Mouse (Mus musculus) ES-Bruce4 (cell line): ENCODE results near the gene Nedd4.

Experiments
- CTCF ChIP-seq: IDR thresholded peaks from one replicate; pipeline ENCODE4 v1.8.1; 2011; ENCODE audit warnings: low read depth, low read length
- EP300 ChIP-seq: IDR thresholded peaks from 2 replicates; pipeline ENCODE4 v1.6.1; 2011; ENCODE audit warnings: low read depth, low read length; ENCODE audit not compliant: insufficient read depth
- POLR2A ChIP-seq: IDR thresholded peaks from one replicate; pipeline ENCODE4 v1.8.1; 2011; ENCODE audit warnings: low read length; ENCODE audit not compliant: insufficient read depth

DNA sequence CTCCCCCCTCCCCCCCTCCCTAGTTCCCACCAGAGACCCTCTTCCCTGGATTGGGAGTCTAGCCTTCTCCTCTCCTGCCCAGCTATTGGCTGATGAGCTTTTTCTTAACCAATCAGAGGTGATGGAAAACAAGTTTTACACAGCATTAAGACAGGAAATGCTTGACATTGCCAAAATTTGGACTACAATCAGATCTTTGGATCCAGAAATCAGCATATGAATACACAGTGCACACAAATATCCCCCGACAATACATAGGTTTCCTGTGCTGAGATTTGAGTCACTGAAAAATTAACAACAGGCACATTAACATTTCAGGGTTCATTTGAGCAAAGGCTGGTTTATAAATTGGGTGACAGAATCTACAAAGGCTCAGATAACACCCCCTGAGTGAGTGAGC lies 4.5 kb upstream of the Nedd4 start:
- TF ChIP-seq EP300 = no peak
- TF ChIP-seq CTCF = no peak
- no peak for TF ChIP-seq POLR2A
